Mouse (Mus musculus) midbrain, embryonic 16.5 days (tissue): ENCODE measurements at regions not wholly inside any gene's neighbourhood (a gene's known extent, or its start where the extent isn't known, plus 50 kb on each side); places are given as distances from the start of the nearest gene placed in this dataset.
"Not testable (repeated sequence)": the region's sequence is repeated elsewhere in the genome, so short reads cannot be mapped to it uniquely, and the experiment has no call there.

ENCODE experiments used
- ATAC-seq: fragments of 200-750 bp; cut with Nextera tagmentation; 2 replicates; pipeline ENCODE4 v1.8.0; 2017; ENCODE audit warnings: moderate TSS enrichment
- H3K27ac ChIP-seq: fragments of 300-500 bp; sonication (generic); 2 replicates; pipeline ENCODE4 v1.5.1; 2014; ENCODE audit warnings: mild to moderate bottlenecking, low read length, mixed read lengths
- H3K27me3 ChIP-seq: fragments of 300-500 bp; sonication (generic); 2 replicates; pipeline ENCODE4 v1.6.1; 2014; ENCODE audit warnings: low read depth, low read length, mixed read lengths; ENCODE audit not compliant: control insufficient read depth, insufficient read depth
- H3K36me3 ChIP-seq: fragments of 300-500 bp; sonication (generic); 2 replicates; pipeline ENCODE4 v1.6.1; 2014; ENCODE audit warnings: mild to moderate bottlenecking, low read length, moderate library complexity, mixed read lengths; ENCODE audit not compliant: control insufficient read depth, insufficient read depth
- H3K4me1 ChIP-seq: fragments of 300-500 bp; sonication (generic); 2 replicates; pipeline ENCODE4 v1.6.1; 2014; ENCODE audit warnings: mild to moderate bottlenecking, low read length, mixed read lengths; ENCODE audit not compliant: control insufficient read depth, insufficient read depth
- H3K4me2 ChIP-seq: fragments of 300-500 bp; sonication (generic); 2 replicates; pipeline ENCODE4 v1.6.1; 2014; ENCODE audit warnings: mild to moderate bottlenecking, low read length, mixed read lengths
- H3K4me3 ChIP-seq: fragments of 300-500 bp; sonication (generic); 2 replicates; pipeline ENCODE4 v1.5.1; 2014; ENCODE audit warnings: low read depth, mild to moderate bottlenecking, low read length, moderate library complexity, mixed read lengths
- H3K9ac ChIP-seq: fragments of 300-500 bp; sonication (generic); 2 replicates; pipeline ENCODE4 v1.6.1; 2014; ENCODE audit warnings: low read depth, low read length, mixed read lengths
- H3K9me3 ChIP-seq: fragments of 300-500 bp; sonication (generic); replicated peaks from 2 replicates; pipeline ENCODE4 v1.6.1; 2014; ENCODE audit warnings: mild to moderate bottlenecking, low read length, mixed read lengths; ENCODE audit not compliant: control insufficient read depth, poor library complexity, severe bottlenecking
- WGBS: fragments of 180-500 bp; shearing (Covaris S2); extraction: QIAGEN DNeasy Blood & Tissue Kit; methylation state at CpG from one replicate; pipeline ENCODE4 v1.1.7; 2014; 5-methylcytosine and 5-hydroxymethylcytosine counted together

DNA sequence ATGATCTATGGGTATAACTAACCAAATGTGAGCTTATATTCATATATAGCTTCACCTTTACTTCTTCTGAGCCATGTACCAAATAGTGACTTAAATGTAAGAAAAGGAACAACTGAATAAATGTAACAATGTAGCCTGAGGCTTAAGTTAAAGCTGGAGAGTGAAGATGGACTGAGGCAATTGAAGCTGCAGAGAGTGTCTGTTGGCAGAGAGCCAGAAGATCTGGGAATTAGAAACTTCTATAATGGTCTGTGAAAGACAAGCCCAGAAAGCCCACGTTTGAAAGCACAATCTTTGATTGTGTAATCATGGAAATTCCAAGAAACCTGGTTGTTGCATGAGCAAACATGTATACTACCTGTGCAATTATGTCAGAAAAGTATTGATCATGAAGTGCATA lies 1078.0 kb upstream of the Sel1l start:
- Histone ChIP-seq H3K4me2 (no peak overlapping the region), H3K9me3 (no peaks in the 10 kb centered on the region), H3K27me3 (no peaks in the 10 kb centered on the region), H3K4me3 (no peak overlapping the region), H3K27ac (no peak overlapping the region), H3K4me1 (no peaks in the 10 kb centered on the region), H3K36me3 (no peaks in the 10 kb centered on the region), H3K9ac (no peak overlapping the region)
- 0 out of 2 replicates have a peak, but pooled peaks have one; percentile 5 for ATAC-seq
- WGBS, result 21% methylated on average over 1 of the region's 1 CpGs

DNA sequence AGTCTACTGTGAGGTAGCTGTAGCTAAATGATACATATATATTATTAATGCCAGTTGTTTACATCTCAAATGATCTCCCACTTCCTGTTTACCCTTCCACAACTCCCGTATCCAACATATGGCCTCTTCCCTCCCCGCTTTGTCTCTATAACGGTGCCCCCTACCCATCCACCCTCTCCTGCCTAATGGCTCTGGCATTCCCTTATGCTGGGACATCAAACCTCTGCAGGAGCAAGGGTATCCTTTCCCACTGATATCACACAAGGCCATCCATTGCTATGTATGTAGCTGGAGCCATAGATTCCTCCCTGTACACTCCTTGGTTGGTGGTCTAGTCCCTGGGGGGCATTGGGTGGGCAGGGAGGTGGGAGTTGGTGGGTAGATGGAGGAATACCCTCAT lies 1071.0 kb upstream of the Sel1l start:
- H3K9ac ChIP-seq, result no peak overlapping the region
- H3K4me2 ChIP-seq, result no peak overlapping the region
- WGBS, result 92% methylated on average over 3 of the region's 3 CpGs
- H3K27me3 ChIP-seq, result no peaks in the 10 kb centered on the region
- no peaks in the 10 kb centered on the region for H3K9me3 ChIP-seq
- no peak for ATAC-seq
- H3K27ac ChIP-seq, result no peak overlapping the region
- no peak overlapping the region for H3K4me3 ChIP-seq
- H3K4me1 ChIP-seq, result no peaks in the 10 kb centered on the region
- H3K36me3 ChIP-seq, result no peaks in the 10 kb centered on the region

DNA sequence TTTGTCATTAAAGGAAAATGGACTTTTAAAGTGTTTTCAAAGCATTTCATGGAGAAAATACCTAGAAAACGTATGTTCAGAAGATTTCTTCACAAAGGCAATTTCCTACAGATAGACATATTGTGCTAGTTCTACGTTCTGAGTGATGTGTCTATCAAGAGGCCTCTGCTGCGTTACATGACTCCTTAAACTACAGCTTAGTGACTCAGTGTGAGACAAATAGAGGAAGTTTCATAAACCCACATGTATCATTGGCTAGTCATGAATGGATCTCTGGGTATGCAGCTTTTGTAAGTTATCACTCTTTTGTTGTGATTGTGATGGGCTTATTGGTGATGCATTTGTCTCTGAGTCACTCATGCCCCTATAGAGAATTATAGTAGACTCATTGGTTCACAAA lies 1067.3 kb upstream of the Sel1l start:
- Histone ChIP-seq H3K27me3 (no peaks in the 10 kb centered on the region), H3K4me1 (no peaks in the 10 kb centered on the region), H3K36me3 (no peaks in the 10 kb centered on the region), H3K27ac (no peak overlapping the region), H3K4me3 (no peak overlapping the region), H3K9me3 (no peaks in the 10 kb centered on the region), H3K9ac (no peak overlapping the region), H3K4me2 (no peak overlapping the region)
- no peak for ATAC-seq
- WGBS, result 77% methylated on average over 3 of the region's 3 CpGs

DNA sequence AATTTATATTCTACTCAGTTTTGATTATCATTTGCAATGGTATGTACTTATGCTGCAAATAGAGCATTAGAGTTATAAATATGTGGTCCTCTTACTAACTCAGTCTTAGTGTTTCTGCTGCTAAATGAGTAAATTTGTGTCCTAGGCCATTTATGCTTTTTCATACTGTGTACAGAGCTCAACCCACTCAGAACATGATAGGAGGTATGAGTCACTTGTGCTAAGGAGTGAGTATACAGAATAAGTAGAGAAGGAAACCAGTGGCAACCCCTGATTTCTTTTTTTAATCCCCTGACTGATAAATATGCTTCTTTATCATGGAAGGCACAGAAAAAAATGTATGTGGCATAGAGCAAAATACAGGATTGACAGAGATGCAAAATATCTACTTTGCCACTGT lies 1066.8 kb upstream of the Sel1l start:
- H3K4me3 ChIP-seq, result no peak overlapping the region
- no peak for ATAC-seq
- H3K36me3 ChIP-seq, result no peaks in the 10 kb centered on the region
- no peak overlapping the region for H3K27ac ChIP-seq
- H3K27me3 ChIP-seq, result no peaks in the 10 kb centered on the region
- H3K4me1 ChIP-seq, result no peaks in the 10 kb centered on the region
- H3K9ac ChIP-seq, result no peak overlapping the region
- H3K9me3 ChIP-seq, result no peaks in the 10 kb centered on the region
- H3K4me2 ChIP-seq, result no peak overlapping the region

DNA sequence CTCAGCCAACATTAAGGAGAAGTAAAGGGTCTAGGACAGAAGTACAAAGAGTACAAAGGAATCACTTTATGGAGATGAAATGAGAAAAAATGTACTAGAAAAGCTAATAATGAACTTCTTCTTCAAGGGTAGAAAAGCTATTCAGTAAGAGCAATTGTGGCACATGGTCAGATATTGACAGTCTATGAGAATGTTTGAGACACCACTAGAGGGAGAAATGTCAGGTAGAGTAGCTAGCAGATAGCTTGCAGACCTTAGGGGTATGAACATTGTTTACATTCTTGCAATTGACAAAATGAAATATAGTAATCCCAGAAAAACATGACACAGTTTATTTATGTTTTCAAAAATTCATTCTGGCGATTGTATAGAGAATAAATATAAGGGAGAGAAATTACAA lies 1066.2 kb upstream of the Sel1l start:
- H3K27me3 ChIP-seq, result no peaks in the 10 kb centered on the region
- H3K4me1 ChIP-seq, result no peaks in the 10 kb centered on the region
- H3K27ac ChIP-seq, result no peak overlapping the region
- H3K9me3 ChIP-seq, result no peaks in the 10 kb centered on the region
- ATAC-seq, result no peak
- no peaks in the 10 kb centered on the region for H3K36me3 ChIP-seq
- 89% methylated on average over 1 of the region's 1 CpGs for WGBS
- H3K4me2 ChIP-seq, result no peak overlapping the region
- no peak overlapping the region for H3K9ac ChIP-seq
- H3K4me3 ChIP-seq, result no peak overlapping the region

DNA sequence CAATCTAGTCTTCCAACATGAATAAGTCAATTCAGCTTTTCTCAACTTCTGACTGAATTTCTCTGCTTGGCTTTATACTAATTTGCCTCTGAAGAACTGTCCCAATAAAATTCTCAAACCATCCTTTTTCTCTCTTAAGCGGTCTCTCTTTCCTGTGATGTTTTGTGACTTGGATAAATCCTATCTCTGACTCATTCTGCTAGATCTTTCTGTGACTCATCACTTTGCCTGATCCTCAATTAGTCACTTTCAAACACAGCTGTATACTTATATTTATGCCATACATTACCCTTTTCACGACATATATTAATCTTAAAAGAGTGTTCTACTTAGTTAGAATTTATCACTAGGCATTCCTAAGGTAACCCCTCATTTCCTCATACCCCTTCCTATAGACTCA lies 1055.4 kb upstream of the Sel1l start:
- H3K9ac ChIP-seq, result no peak overlapping the region
- no peaks in the 10 kb centered on the region for H3K4me1 ChIP-seq
- no peaks in the 10 kb centered on the region for H3K9me3 ChIP-seq
- WGBS, result 88% methylated on average over 2 of the region's 2 CpGs
- ATAC-seq, result no peak
- H3K27ac ChIP-seq, result no peak overlapping the region
- no peaks in the 10 kb centered on the region for H3K27me3 ChIP-seq
- H3K4me3 ChIP-seq, result no peak overlapping the region
- H3K4me2 ChIP-seq, result no peak overlapping the region
- no peaks in the 10 kb centered on the region for H3K36me3 ChIP-seq

DNA sequence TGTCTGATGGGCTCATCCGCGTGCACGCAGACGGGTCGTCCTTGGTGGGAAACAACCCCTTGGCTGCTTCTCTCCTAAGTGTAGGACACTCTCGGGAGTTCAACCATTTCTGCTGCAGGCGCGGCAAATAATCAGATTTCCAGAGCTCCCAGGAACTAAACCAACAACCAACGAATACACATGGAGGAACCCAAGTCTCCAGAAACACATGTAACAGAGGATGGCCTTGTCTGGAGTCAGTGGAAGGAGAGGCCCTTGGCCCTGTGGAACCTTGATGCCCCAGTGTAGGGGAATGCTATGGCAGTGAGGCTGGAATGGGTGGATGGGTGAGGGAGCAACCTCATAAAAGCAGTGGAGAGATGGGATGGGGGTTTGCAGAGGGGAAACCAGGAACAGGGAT lies 1043.4 kb upstream of the Sel1l start:
- H3K4me2 ChIP-seq, result no peak overlapping the region
- H3K4me1 ChIP-seq, result no peaks in the 10 kb centered on the region
- no peak overlapping the region for H3K4me3 ChIP-seq
- H3K9ac ChIP-seq, result no peak overlapping the region
- H3K27me3 ChIP-seq, result no peaks in the 10 kb centered on the region
- 93% methylated on average over 4 of the region's 9 CpGs for WGBS
- H3K9me3 ChIP-seq, result peaks cover 2% of the 10 kb centered on the region; the same call in 1 of the 2 replicates
- ATAC-seq, result no peak
- H3K36me3 ChIP-seq, result no peaks in the 10 kb centered on the region
- no peak overlapping the region for H3K27ac ChIP-seq

DNA sequence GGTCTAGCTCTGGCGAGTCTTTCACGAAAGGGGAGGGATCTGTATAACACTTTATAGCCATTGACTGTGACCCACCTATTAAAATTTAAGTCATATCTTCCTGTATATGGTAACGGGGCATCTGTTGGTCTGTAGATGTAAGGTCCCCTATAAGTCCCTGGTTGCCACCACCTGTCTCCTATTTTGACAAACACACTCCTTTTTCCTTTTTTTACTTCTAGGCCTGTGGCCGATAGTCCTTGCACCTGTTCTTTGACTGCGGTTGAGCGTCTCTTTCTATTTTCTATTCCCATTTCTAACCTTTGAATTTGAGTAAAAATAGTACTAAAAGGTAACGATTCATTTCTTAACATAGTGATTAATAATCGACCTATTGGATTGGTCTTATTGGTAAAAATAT lies 1042.7 kb upstream of the Sel1l start:
- H3K4me3 ChIP-seq, H3K4me2 ChIP-seq, H3K36me3 ChIP-seq, H3K9ac ChIP-seq, H3K4me1 ChIP-seq, H3K27ac ChIP-seq, ATAC-seq, H3K9me3 ChIP-seq, H3K27me3 ChIP-seq: not testable (repeated sequence)
- WGBS, result no CpG with 5 or more reads among the region's 8 CpGs

DNA sequence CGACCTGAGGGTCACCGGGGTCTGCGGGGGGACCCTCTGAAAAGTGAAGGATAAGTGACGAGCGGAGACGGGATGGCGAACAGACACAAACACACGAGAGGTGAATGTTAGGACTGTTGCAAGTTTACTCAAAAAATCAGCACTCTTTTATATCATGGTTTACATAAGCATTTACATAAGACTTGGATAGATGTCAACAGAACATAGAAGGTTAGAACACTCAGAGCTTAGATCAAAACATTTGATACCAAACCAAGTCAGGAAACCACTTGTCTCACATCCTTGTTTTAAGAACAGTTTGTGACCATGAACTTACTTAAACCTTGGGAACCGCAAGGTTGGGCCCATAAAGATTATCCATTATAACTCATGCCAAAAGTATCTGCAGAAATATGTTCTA lies 1042.2 kb upstream of the Sel1l start:
- not testable (repeated sequence) for H3K27me3 ChIP-seq, H3K9ac ChIP-seq, H3K4me3 ChIP-seq, H3K27ac ChIP-seq, H3K4me1 ChIP-seq, H3K9me3 ChIP-seq, H3K4me2 ChIP-seq, ATAC-seq, H3K36me3 ChIP-seq
- WGBS, result 100% methylated on average over 4 of the region's 9 CpGs

DNA sequence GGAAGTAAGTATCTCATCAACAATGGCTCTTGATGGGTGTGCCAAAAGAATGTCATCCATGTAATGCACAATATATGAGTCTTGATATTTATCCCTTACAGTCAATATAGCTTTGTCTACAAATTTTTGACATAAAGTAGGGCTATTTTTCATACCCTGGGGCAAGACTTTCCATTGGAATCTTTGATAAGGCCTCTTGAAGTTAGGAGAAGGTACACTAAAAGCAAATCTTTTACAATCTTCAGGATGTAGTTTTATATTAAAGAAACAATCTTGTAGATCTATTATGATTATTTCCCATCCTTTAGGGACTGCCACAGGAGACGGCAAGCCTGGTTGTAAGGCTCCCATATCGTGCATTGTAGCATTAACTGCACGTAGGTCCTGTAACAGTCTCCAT lies 1038.8 kb upstream of the Sel1l start:
- H3K4me2 ChIP-seq, result no peak overlapping the region
- no peak overlapping the region for H3K27ac ChIP-seq
- no peak overlapping the region for H3K4me3 ChIP-seq
- peaks cover 8% of the 10 kb centered on the region; the same call in 1 of the 2 replicates for H3K9me3 ChIP-seq
- ATAC-seq, result no peak
- 92% methylated on average over 3 of the region's 3 CpGs for WGBS
- H3K27me3 ChIP-seq, result no peaks in the 10 kb centered on the region
- no peaks in the 10 kb centered on the region for H3K36me3 ChIP-seq
- H3K9ac ChIP-seq, result no peak overlapping the region
- no peaks in the 10 kb centered on the region for H3K4me1 ChIP-seq
